Mouse (Mus musculus): ENCODE measurements around the gene Rabep2.

Gene Rabep2

DNA sequence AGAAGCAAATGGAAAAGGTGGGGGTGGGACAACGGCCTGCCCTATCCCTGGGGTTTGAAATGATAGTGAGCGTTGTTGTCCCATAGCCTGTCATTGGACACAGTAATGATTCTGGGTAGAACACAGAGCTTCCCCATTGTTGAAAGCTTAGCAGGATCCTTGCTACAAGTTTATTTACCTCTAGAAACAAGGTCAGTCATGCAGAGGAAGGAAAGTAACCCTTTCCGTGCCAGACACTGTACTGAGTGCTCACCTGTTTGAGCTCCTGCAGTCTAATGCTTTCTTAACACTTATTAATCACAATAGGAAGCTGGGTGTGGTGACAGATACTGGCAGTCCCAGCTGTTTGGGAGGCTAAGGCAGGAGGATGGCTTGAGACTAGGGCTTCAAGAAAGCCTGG lies 7.2 kb downstream of the Rabep2 start:
- no peak for DNase-seq

DNA sequence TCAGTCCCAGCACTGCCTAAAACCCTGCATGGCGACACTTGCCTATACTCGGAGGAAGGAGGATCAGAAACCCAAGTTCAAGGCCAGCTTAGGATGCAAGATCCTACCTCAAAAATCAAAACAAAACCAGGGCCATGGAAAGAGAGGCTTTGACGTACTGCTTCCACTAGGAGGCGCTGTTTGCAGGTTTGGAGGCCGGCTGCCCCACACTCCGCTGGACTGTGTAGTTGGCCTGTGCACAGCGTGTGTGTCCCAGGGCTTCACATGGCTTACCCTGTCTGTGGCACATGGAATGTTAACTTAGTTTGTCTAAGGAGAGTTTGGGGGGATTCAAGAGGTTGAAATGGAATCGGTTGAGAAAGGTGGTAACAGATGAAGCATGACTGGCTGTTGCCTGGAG lies 8.3 kb downstream of the Rabep2 start:
- peak; percentile 57 to 75 for DNase-seq

DNA sequence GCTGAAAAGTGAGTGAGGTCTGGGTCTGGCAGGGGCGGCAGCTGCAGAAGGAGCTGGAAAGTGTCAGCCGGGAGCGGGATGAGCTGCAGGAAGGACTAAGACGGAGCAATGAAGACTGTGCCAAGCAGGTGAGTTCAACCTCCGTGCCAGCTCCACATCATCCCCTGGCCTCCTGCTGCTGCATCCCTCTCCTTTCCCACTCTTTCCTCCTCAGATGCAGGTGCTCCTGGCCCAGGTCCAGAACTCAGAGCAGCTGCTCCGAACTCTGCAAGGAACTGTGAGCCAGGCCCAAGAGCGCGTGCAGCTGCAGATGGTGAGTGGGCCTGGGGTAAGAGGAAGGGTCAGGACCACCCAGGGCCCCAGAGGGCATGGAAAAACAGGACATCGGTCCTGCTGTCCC lies 11.6 kb downstream of the Rabep2 start:
- DNase-seq, result no peak

DNA sequence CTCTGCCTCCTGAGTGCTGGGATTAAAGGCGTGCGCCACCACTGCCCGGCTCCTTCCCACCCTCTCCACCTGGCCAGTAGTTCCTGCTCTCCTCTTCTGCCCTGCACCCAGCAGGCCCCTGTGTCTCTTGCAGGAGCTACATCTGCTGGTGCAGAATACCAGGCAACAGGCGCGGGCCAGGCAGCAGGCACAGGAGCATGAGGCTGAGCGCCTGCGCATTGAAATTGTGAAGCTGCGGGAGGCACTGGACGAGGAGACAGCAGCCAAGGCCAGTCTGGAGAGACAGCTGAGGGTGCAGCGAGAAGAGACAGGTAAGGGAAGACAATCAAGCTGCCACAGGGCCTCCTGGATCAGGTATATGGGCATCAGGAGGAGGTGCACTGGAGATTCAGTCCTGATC lies 15.4 kb downstream of the Rabep2 start:
- DNase-seq, result peak in 1 of 2 experiments; percentile 18

DNA sequence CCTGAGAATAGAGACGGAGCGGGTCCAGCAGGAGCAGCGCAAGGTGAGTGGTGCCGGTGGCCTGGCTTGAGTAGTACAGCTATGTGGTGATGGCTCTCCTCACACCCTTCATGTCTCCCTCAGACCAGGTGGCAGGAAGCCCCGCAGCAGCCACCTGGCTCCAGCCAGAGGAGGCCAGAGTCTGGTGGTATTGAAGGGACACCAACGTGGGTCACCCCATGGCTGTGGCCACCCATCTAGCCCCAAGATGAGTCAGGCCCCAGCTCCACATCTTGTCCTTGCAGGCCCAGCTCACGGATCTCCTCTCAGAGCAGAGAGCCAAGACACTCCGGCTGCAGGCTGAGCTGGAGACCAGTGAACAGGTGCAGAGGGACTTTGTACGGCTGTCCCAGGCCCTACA lies 16.0 kb downstream of the Rabep2 start:
- peak in 1 of 2 experiments; percentile 15 for DNase-seq

DNA sequence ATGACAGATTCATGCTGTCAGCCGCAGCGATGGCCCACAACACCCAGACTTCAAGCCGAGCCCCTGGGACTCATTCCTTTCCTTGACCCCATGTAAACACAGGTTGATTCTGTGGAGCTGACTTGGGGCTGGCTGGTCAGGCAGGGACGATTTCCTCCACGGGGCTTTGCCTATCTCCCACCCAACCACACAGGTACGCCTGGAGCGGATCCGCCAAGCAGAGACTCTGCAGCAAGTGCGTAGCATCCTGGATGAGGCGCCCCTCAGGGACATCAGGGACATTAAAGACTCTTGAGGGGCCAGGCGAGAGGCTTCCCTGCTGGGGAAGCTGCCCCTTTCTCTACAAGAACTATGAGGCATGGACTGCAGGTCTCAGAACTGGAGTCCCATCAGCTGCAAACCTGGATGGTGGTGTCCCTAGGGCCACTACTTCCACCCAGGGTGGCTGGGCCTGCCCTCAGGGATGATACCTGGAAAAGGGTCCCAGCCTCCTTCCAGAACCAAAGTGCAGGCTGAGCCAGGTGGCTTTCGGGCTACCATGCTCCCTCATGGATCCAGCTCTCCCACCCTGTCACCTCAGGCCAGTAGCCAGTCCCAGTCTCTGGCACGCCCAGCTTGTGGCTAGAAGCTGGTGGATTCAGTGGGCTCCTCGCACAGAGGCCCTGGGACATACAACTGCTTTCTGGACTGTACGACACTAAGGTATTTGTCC lies 16.7 kb downstream of the Rabep2 start:
- DNase-seq, result peak in 1 of 2 experiments; percentile 16

DNA sequence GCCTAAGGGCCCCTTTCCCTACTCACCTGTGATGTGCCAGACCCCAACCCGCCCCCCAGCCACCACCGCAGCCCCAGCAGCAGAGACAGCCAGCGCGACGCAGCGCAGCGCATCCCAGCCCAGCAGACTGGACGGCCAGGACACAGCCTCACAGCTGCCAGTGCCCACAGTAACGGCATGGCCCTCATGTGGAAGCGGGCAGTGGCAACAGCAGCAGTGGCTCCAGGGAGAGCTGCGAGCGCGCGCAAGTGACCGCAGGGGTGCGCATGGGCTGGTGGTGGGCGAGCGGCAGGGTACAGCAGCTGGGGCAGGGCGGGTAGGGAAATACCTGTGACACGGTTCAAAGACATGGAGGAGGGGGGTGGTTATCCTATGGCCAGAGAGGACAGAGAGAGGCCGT lies 17.7 kb downstream of the Rabep2 start:
- no peak for DNase-seq

DNA sequence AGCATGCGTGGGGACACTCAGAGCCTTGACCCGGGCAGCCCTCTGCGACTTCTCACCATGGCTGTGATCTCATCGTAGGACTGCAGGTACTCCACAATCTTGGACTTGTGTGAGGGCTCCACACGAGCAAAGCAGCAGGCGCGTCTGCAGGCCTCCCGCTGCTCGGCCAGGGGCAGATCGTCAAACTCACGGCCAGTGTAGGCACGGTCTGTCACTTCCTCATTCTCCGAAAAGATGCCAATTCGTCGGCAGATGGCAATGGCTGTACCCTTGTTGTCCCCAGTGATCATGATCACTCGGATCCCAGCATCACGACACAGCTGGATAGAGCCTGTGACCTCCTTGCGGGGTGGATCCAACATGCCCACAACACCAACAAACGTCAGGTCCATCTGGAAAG lies 19.9 kb downstream of the Rabep2 start:
- no peak for DNase-seq

DNA sequence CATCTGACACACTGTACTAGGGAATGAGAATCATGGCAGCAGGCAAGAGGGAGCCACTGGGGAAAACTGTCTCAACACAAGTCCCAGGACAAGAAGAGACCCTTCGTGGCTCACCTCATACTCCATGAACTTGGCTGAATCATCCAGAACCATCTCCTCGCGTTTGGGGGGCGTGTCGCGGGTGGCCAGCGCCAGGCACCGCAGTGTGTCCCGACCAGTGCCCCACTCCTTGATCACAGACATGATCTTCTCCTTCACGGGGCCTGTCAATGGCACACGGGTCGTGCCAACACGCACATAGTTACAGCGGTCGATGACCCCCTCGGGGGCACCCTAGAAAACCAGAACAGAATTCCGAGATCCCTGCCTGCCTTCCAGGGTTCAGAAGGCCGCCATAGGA lies 21.4 kb downstream of the Rabep2 start:
- no peak for DNase-seq

DNA sequence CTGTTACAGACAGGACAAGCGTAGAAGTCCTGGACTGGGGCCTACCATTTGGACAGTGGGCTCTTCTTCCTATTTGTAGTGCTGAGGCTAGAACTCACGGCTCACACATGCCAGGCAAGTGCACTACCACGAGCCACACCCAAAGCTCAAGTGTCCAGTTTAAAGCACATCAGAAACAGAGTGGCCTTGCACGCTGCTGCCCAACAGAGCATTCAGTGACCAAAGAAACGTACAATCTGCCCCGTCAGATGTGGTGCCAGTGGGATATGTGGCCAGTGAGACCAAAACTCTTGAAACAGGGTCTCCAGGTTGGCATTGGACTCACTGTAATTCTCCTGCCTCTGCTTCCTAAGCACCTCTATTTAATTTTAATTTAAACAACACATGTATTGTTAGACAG lies 22.1 kb downstream of the Rabep2 start:
- DNase-seq, result no peak

DNA sequence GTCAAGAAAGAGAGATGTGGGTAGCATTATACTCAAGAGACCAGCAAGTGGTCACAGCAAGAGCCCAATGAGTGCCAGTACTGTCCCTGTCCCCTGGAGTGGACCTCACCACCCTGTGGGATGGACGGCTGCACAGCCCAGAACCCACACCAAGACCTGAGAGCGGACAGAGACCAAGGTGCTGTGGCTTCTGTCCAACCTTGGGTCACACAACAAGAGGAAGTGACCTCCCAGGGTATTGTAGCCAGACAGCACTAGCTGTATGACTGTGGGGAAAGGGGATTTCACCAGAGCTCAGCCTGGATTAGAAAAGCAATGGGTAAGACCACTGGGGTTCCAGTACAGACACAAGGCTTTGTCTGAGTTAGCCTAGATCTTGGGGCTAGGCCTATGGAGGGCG lies 23.7 kb downstream of the Rabep2 start:
- DNase-seq, result no peak

DNA sequence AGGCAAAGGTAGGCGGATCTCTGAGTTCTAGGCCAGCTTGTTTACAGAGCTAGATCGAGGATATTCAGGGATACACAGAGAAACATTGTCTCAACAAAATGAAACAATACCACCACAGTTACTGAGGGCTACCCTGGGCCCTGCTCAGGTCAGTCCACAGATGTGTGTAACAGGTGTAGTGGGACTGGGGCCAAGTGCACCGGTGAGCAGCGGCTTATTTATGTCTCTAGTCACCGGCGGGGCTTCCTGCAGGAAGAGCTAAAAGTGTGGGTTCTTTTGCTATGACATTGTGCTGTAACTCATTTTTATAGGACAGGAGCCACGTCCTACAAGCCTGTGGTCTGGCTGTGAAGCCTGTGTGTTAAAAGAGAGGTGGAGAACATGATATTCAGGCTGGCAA lies 25.3 kb downstream of the Rabep2 start:
- DNase-seq, result no peak

DNA sequence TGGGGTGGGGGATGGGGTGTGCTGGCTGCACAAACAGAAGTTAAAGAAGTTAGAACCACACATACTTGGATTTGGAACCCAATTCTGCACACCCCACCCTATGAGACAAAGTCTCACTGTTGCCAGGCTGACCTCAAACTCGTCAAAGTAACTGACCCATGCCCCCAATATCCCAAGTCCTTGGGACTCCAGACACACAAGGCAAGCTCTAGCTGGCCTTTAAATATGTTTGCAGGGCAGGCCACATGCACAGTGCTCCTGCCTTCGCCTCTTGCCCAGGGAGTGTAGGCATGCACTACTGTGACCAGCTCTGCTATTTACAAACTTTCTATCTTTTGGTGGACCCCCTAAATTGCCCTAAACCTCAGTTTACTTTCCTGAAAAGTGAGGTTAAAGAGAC lies 26.7 kb downstream of the Rabep2 start:
- DNase-seq, result no peak

DNA sequence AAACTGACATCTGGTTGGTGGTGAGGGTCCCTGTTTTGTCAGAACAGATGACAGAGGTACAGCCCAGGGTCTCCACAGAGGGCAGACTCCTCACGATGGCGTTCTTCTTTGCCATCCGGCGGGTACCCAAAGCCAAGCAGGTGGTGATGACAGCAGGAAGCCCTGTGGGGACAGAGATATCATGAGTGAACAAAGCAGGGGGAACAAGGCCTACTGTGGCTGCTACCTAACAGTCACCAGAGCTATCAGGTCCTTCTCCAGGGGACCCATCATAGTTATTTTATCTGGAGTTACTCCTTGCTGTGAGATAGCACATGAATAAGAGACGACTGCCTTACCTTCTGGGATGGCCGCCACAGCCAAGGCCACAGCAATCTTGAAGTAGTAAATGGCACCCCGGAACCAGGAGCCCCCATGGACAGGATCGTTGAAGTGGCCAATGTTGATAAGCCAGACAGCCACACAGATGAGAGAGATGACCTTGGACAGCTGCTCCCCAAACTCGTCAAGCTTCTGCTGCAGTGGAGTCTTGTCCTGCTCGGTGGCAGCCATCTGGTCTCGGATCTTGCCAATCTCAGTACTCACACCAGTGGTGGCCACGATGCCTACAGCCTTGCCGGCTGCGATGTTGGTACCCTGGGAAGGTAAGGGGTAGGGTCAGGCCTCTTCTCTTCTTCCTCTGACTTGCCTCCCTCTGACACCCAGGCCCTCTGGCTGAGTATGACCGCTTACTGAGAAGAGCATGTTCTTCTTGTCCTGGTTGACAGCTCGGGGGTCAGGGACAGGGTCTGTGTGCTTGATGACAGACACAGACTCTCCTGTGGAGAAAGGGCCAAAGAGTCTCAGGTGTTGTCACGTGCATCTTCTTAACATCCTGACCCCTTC lies 28.1 kb downstream of the Rabep2 start:
- DNase-seq, result peak in 1 of 2 experiments; percentile 10

DNA sequence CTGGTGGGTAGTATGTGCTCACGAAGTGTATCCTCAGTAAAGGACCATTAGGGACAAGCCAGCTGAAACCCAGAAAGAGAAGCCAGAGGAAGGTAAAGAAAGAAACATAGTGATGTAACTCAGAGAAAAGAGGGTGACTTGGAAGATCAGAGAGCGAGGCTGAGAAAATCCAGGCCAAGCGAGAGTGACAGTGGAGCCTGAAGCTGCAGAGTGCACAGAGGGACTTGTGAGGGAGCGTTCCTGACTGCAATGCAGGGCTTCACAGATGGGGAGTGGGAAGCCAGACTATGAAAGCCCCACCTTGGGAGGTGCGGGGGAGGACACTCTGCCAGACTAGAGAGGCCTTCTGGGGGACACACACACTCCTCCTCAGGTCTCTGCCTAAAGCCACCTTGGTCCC lies 29.7 kb downstream of the Rabep2 start:
- no peak for DNase-seq

DNA sequence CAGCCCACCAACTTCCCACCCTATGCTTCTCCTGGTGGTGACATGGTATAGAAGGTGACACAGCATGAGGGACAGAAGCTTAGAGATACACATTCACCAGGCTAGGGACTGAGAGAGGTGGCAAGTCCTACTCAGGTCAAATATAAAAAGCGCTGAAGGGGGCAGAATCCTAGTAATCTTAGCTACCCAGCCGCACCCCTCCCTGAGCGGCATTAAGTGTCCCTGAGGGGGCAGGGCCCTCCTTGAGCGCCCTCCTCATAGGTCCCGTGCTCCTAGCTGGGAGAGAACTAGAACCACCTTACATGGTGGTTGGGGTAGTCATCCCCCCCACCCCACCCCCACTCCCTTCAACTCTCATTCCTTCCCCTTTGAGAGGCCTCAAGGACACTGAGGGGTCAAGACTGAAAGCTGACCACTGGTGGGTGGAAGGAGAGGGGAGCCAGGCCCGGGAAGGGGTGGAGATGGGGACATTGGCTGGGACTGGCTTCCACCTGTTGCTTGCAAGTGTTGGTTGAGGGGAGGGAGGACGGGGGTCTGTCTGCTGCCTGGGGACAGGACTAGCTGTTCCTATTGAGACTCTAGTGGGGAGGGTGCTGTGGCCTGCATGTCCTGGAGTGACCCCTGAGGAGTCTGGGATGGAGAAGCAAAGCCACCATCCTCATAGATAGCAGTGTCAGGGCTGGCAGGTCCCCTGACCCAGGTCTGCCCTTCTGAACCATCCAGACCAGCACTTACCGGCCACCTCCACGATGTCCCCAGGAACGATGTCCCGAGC lies 30.5 kb downstream of the Rabep2 start:
- DNase-seq, result no peak

DNA sequence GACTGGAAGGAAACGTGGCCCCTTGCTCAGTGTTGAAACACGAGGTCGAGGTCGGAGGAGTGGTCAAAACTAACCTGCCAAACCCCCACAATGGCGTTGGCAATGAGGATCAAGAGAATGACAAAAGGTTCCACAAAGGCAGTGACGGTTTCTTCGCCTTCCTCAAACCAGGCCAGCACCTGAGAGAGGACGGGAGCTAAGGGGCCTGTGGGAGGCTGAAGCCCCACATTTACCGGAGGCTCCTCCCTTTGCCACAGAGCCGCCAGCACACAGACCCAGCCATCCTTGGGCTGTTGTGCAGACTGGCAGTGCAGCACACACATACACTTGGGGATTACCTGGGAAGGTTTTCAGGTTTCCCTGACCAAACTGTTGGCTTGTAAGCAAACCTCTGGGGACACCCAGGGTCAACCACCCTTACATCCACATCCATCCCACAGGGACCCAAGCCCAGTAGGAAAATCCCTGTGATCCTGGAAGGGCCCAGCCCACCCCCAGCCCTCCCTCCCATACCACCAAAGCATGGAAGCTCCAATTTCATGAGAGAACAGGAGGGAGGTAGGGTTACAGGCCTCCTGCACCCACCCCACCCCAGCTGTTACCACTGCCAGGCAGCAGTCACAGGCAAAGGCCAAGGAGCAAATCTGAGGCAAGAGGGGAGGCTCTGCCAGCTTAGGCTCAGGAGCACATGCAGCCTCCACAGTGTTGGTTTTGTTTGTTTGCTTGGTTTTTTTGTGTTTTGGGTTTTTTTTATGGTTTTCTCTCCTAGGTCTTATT lies 32.3 kb downstream of the Rabep2 start:
- no peak for DNase-seq

DNA sequence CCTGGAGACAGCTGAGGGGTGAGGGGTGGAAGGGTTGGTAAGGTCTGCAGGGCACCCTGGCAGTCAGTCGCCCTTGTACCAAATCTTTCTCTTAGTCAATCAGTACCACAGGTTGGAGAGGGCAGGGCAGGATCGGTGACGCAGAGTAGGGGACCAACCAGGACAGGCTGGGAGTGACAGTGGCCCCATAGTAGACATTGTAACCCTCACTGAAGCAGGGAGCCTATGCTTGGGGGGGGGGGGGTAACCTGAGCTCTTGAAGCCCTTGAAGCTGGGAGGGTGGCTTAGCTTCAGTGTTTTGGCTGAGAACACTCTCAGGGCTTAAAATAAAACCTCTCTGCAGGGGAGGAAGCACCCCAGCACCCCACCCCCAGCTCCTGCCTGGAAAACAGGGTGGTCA lies 33.1 kb downstream of the Rabep2 start:
- no peak for DNase-seq

DNA sequence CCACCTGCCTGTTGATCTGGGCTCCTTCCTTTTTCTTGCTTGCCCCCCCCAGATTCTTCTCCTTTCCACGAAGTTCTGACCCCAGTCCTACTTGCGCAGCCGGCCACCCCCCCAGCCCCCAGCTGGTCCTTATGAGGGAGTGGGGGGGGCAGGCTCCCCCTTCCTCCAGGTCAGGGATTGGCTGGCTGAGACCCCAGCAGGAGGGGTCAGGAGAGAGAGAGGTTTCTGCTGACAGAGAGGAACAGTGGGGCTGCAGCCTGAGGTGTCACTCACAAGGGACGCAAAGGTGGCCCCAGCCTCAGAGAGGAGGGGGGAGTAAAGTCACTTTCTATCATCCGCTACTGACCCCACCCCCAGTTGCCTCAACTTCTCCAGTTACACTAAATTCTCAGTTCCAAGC lies 34.4 kb downstream of the Rabep2 start, which contains the start of gene Atp2a1:
Gene Atp2a1, minus strand, starts transcription at position 105 of the 400 bp plus-strand sequence.
- no peak for DNase-seq

DNA sequence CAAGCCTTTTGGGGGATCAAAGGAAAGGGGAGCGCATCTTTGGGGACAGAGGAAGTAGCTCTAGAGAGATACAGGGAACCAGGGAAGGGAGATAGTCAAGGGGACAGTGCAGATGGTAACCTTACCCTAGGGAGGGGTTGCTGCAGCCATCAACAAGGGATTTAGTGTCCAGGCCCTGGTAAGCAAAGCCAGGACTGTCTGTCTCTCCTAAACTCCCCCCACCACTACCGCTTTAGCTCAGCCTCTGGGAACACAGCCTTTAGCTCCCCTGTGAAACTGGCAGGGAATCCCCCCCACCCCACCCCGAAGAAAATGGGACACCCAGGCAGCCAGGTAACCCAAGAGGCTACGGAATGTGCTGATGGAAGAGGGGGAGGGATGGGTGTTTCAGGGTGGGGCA lies 35.0 kb downstream of the Rabep2 start:
- no peak for DNase-seq

DNA sequence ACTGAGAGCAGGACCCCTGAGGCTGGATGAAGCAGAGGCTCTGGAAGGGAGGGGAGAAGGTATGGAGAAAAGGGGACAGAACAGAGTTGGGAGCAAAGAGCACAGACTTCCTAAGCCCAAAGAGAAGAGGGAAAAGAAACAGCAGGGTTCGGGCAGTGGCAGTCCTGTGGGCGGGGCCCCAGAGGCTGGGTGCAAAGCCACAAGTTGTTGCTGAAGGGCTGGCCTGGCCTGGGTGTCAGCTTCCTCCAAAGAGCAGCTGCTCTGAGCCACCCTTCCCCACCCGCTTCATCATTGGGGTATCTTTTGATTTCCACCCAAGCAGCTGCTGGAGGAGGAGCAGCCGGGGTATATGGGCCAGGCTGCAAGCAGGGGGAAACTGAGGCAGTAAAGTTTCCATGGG lies 35.6 kb downstream of the Rabep2 start:
- DNase-seq, result peak; percentile 43 to 62

DNA sequence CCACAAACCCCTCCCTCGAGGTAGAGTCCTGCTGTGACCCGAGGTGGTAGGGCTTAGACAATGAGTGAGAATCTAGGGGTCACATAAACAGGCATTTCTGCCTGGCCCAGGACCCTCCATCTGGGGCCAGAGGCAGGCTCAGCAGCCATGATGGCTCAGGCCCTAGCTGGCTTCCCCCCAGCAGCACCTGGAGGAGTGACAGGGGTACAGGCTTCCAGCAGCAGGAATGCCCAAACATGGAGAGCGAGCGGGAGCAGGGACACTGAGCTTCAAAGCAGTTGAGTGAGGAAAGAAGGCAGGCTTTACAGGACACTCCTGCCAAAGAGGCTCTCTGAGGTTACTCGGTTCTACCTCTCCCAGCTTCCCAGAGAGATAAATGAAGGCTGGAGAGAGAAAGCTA lies 36.3 kb downstream of the Rabep2 start:
- no peak for DNase-seq

Measured in lung, postnatal 4 days (tissue).